Mouse (Mus musculus) stomach, postnatal 0 days (tissue): Measurements from ENCODE around the gene Olfr1370. TPM values are rescaled to one million over a fixed set of nuclear protein-coding genes. Genes with fewer than 3 reads are reported as not detected.
"Not testable (repeated sequence)": the region's sequence is repeated elsewhere in the genome, so short reads cannot be mapped to it uniquely, and the experiment has no call there.

ENCODE experiments used
- ATAC-seq: fragments of 200-750 bp; cut with Nextera tagmentation; 2 replicates; pipeline ENCODE4 v1.8.0; 2017; ENCODE audit not compliant: low FRiP score, low TSS enrichment
- DNase-seq: peaks from one replicate; pipeline ENCODE4 v3.0.0-alpha.2; 2016; ENCODE audit warnings: low spot score
- H3K27ac ChIP-seq: fragments of 300-500 bp; sonication (generic); replicated peaks from 2 replicates; pipeline ENCODE4 v1.5.1; 2014; ENCODE audit warnings: mild to moderate bottlenecking, control low read depth
- H3K27me3 ChIP-seq: fragments of 300-500 bp; sonication (generic); 2 replicates; pipeline ENCODE4 v1.6.1; 2014; ENCODE audit warnings: low read length; ENCODE audit not compliant: control insufficient read depth, insufficient read depth
- H3K36me3 ChIP-seq: fragments of 300-500 bp; sonication (generic); 2 replicates; pipeline ENCODE4 v1.6.1; 2014; ENCODE audit warnings: low read length, mixed read lengths; ENCODE audit not compliant: control insufficient read depth, insufficient read depth
- H3K4me1 ChIP-seq: fragments of 300-500 bp; sonication (generic); replicated peaks from 2 replicates; pipeline ENCODE4 v1.6.1; 2014; ENCODE audit warnings: antibody characterized with exemption; ENCODE audit not compliant: control insufficient read depth, insufficient read depth
- H3K4me2 ChIP-seq: fragments of 300-500 bp; sonication (generic); replicated peaks from 2 replicates; pipeline ENCODE4 v1.6.1; 2014; ENCODE audit warnings: low read depth, mild to moderate bottlenecking, control low read depth, moderate library complexity
- H3K4me3 ChIP-seq: fragments of 300-500 bp; sonication (generic); 2 replicates; pipeline ENCODE4 v1.5.1; 2014; ENCODE audit warnings: low read depth, low read length, control low read depth
- H3K9ac ChIP-seq: fragments of 300-500 bp; sonication (generic); 2 replicates; pipeline ENCODE4 v1.6.1; 2014; ENCODE audit warnings: mild to moderate bottlenecking, low read length, control low read depth, mixed read lengths
- H3K9me3 ChIP-seq: fragments of 300-500 bp; sonication (generic); 2 replicates; pipeline ENCODE4 v1.6.1; 2016; ENCODE audit warnings: low read length; ENCODE audit not compliant: control insufficient read depth
- CTCF ChIP-seq: IDR thresholded peaks from 2 replicates; pipeline ENCODE4 v1.5.1; 2016; ENCODE audit warnings: antibody characterized with exemption, low read depth, mild to moderate bottlenecking, moderate library complexity
- EP300 ChIP-seq: optimal IDR thresholded peaks from 2 replicates; pipeline ENCODE3; 2016; ENCODE audit warnings: antibody characterized with exemption
- WGBS: fragments of 180-500 bp; shearing (Covaris S2); extraction: QIAGEN DNeasy Blood & Tissue Kit; methylation state at CpG from one replicate; pipeline ENCODE4 v1.1.7; 2014; 5-methylcytosine and 5-hydroxymethylcytosine counted together
- polyA plus RNA-seq: library from polyadenylated mRNA; unstranded; fragments of >200 nt; fragmentation: Nextera tagmentation; extraction: Ambion mirVana; gene quantifications from 2 replicates; pipeline ENCODE4 v1.2.1, GENCODE M21; 2015

Olfr1370 gene
- polyA plus RNA-seq: not detected in 2 replicates

DNA sequence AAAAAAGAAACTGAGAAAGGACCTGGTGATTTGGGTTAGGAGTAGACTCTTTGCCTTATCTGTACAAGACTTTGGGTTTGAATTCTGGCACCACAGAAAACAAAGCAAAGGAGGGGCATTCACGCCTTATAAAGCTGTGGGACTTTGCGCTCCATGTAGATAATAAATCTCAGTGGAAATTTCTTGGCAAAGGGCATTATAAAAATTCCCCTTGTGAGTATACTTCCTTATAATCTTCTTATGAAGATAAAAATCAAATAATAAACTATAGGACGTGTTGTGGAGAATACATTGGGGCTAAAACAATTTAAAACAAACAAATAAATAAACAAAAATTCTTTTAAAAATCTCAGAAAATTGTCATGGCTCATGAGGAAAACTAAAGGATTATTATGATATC, at the start of gene Olfr1370:
Olfr1370 (minus strand) TSS at position 101 of the 400 bp plus-strand sequence.
- DNase-seq (no peak), ATAC-seq (no peak)
- Histone ChIP-seq H3K27me3 (no peaks in the 10 kb centered on the region), H3K27ac (no peak within 1 kb of the TSS), H3K9ac (no peak within 1 kb of the TSS), H3K4me3 (no peak within 1 kb of the TSS), H3K4me2 (no peak within 1 kb of the TSS), H3K9me3 (no peaks in the 10 kb centered on the region), H3K36me3 (no peaks in the 10 kb centered on the region), H3K4me1 (no peaks in the 10 kb centered on the region)
- TF ChIP-seq EP300: no peak
- no peak for TF ChIP-seq CTCF
- WGBS: 64% methylated on average over 3 of the region's 3 CpGs

DNA sequence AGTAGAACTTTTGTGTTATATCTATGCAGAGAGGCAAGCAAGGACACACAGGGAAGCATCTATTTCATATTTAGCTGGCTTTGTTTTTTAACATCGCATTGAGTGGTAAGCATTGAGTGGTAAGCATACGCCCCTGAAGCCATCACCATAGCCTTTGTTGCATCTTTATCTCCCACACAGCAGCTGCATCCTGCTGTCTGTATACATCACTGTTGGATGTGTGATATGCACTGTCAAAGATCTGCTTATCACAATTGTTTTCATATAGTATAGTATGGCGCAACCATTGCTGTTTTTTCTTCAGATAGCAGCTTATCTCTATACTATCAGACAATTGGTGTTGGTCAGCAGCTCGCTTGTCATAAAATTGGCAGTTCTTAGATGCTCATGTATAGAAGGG, 39.4 kb upstream of the Olfr1370 start:
- H3K4me3 ChIP-seq: no peak overlapping the region
- no peaks in the 10 kb centered on the region for H3K27me3 ChIP-seq
- H3K9me3 ChIP-seq: no peaks in the 10 kb centered on the region
- no peak overlapping the region for H3K9ac ChIP-seq
- ATAC-seq: no peak
- H3K4me1 ChIP-seq: no peaks in the 10 kb centered on the region
- no peak for DNase-seq
- no peak overlapping the region for H3K4me2 ChIP-seq
- no peaks in the 10 kb centered on the region for H3K36me3 ChIP-seq
- WGBS: 80% methylated on average over 4 of the region's 4 CpGs
- no peak for TF ChIP-seq EP300
- TF ChIP-seq CTCF: no peak
- H3K27ac ChIP-seq: no peak overlapping the region

DNA sequence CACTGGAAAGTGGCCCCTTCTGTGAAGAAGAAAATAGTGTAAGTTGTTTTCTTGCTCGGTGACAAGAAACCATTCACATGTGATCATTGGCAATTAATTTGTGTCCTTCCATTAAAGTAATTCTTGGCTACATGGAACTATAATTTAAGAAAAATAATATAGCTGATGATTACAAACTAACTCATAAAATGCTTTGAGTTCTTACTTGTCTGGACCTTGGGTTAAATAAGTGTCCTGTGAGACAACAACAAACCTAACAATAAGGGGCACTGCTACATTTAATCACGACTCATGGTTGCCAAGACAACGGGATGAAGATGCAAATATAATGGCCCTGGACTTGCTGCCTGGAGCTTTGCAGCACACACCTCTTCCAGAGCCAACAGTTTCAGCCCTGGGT, 36.4 kb upstream of the Olfr1370 start, which contains the start of gene Olfr1369-ps1:
Olfr1369-ps1 (plus strand) TSS at position 301 of the 400 bp plus-strand sequence.
- not testable (repeated sequence) for H3K4me1 ChIP-seq, DNase-seq, H3K4me2 ChIP-seq, H3K27me3 ChIP-seq, H3K4me3 ChIP-seq, H3K9ac ChIP-seq, H3K9me3 ChIP-seq, ATAC-seq, H3K27ac ChIP-seq, H3K36me3 ChIP-seq
- 80% methylated on average over 3 of the region's 3 CpGs for WGBS

DNA sequence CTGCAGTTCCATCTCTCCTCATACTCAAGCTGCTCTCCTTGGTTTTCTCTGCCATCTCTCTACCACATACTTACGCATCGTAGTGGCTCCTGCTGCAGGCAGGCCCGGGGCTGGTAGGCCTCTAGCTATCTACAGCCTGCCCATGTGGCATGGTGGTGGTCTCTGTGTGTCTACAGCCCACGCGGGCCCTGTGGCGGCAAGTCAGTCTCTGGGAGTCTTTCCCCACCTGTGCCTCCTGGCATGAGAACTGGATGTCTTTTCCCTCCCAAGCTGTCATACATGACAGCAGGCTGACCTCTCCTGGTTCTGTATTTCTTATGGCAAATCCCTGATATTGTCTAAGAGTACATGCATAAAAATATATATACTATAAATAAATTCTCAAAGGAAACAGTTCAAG, 35.7 kb upstream of the Olfr1370 start:
- ATAC-seq (no peak), DNase-seq (no peak)
- TF ChIP-seq EP300: no peak
- TF ChIP-seq CTCF: no peak
- Histone ChIP-seq H3K4me2 (no peak overlapping the region), H3K36me3 (no peaks in the 10 kb centered on the region), H3K9me3 (no peaks in the 10 kb centered on the region), H3K27ac (no peak overlapping the region), H3K9ac (no peak overlapping the region), H3K27me3 (no peaks in the 10 kb centered on the region), H3K4me1 (no peaks in the 10 kb centered on the region), H3K4me3 (no peak overlapping the region)
- WGBS: 86% methylated on average over 6 of the region's 6 CpGs

DNA sequence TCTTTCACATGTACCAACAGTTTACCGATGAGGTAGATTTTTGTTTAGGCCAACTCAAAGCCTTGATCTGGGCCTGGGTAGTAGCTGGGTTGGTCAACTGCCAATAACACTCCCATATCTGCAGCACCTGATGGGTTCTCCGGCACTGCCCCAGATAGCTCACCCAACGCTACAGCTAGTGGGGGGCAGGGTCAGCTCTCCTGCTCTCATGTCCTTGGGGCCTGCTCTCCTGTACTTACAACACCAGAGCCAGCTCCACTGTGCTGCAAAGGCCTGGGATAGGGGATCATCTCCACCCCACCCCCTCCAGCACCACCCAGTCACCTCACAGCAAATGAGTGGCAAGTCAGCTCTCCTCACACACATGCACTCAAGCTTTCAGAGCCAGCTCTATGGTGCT, 35.0 kb upstream of the Olfr1370 start:
- no peaks in the 10 kb centered on the region for H3K4me1 ChIP-seq
- no peak overlapping the region for H3K4me3 ChIP-seq
- H3K27me3 ChIP-seq: no peaks in the 10 kb centered on the region
- H3K36me3 ChIP-seq: no peaks in the 10 kb centered on the region
- TF ChIP-seq CTCF (no peak), EP300 (no peak)
- WGBS: 91% methylated on average over 3 of the region's 3 CpGs
- H3K9ac ChIP-seq: no peak overlapping the region
- no peak overlapping the region for H3K27ac ChIP-seq
- DNase-seq: no peak
- H3K9me3 ChIP-seq: no peaks in the 10 kb centered on the region
- no peak overlapping the region for H3K4me2 ChIP-seq
- ATAC-seq: no peak

DNA sequence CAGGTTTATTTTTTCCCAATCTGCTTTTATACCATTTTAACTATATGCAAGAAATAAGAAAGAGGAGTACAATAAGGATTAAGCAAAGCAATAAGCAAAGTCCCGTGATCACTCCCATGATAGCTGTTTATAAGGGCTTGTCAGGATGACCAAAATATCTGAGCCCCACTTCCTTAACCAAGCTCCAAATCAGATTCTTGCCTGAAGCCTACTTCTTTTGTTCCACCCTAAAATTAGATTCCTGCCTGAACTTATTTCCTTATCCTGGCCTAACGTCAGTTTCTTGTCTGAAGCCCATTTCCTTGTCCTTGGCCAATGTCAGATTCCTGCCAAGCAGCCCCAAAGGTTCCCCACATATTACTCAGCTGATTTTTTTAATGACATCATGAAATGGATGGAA, 7.9 kb upstream of the Olfr1370 start:
- WGBS: 55% methylated on average over 2 of the region's 2 CpGs
- no peak overlapping the region for H3K27ac ChIP-seq
- no peaks in the 10 kb centered on the region for H3K36me3 ChIP-seq
- H3K9me3 ChIP-seq: no peaks in the 10 kb centered on the region
- no peak overlapping the region for H3K4me2 ChIP-seq
- no peaks in the 10 kb centered on the region for H3K27me3 ChIP-seq
- DNase-seq (no peak), ATAC-seq (no peak)
- H3K4me3 ChIP-seq: no peak overlapping the region
- H3K9ac ChIP-seq: no peak overlapping the region
- no peaks in the 10 kb centered on the region for H3K4me1 ChIP-seq
- TF ChIP-seq EP300 (no peak), CTCF (no peak)
